Mouse (Mus musculus) neural tube, embryonic 14.5 days (tissue): ENCODE data around the gene Ero1lb. TPM values are rescaled to one million over a fixed set of nuclear protein-coding genes. Genes with fewer than 3 reads are reported as not detected.

Source experiments
- ATAC-seq: fragments of 200-750 bp; cut with Nextera tagmentation; 2 replicates; pipeline ENCODE4 v1.8.0; 2017; ENCODE audit warnings: low read depth, mild to moderate bottlenecking, moderate TSS enrichment, moderate library complexity
- H3K27ac ChIP-seq: fragments of 300-500 bp; sonication (generic); 2 replicates; pipeline ENCODE4 v1.5.1; 2014; ENCODE audit warnings: low read depth, mild to moderate bottlenecking, control low read depth, low read length, moderate library complexity, mixed read lengths
- H3K27me3 ChIP-seq: fragments of 300-500 bp; sonication (generic); 2 replicates; pipeline ENCODE4 v1.6.1; 2014; ENCODE audit warnings: low read length; ENCODE audit not compliant: control insufficient read depth, insufficient read depth
- H3K36me3 ChIP-seq: fragments of 300-500 bp; sonication (generic); 2 replicates; pipeline ENCODE4 v1.6.1; 2014; ENCODE audit warnings: low read length, mixed read lengths; ENCODE audit not compliant: control insufficient read depth, insufficient read depth
- H3K4me1 ChIP-seq: fragments of 300-500 bp; sonication (generic); 2 replicates; pipeline ENCODE4 v1.6.1; 2014; ENCODE audit warnings: low read length; ENCODE audit not compliant: control insufficient read depth, insufficient read depth
- H3K4me2 ChIP-seq: fragments of 300-500 bp; sonication (generic); 2 replicates; pipeline ENCODE4 v1.6.1; 2014; ENCODE audit warnings: mild to moderate bottlenecking, low read depth, low read length, control low read depth
- H3K4me3 ChIP-seq: fragments of 300-500 bp; sonication (generic); 2 replicates; pipeline ENCODE4 v1.5.1; 2014; ENCODE audit warnings: low read depth, low read length, control low read depth, mixed read lengths
- H3K9ac ChIP-seq: fragments of 300-500 bp; sonication (generic); replicated peaks from 2 replicates; pipeline ENCODE4 v1.6.1; 2014; ENCODE audit warnings: low read depth, mild to moderate bottlenecking, control low read depth, low read length, mixed read lengths
- H3K9me3 ChIP-seq: fragments of 300-500 bp; sonication (generic); 2 replicates; pipeline ENCODE4 v1.6.1; 2016; ENCODE audit warnings: low read length; ENCODE audit not compliant: control insufficient read depth
- WGBS: fragments of 180-500 bp; shearing (Covaris S2); extraction: QIAGEN DNeasy Blood & Tissue Kit; methylation state at CpG from one replicate; pipeline ENCODE4 v1.1.7; 2014; 5-methylcytosine and 5-hydroxymethylcytosine counted together
- polyA plus RNA-seq: library from polyadenylated mRNA; unstranded; fragments of >200 nt; fragmentation: Nextera tagmentation; extraction: Ambion mirVana; gene quantifications from 2 replicates; pipeline ENCODE4 v1.2.1, GENCODE M21; 2014

Ero1lb gene
- polyA plus RNA-seq: 20.5 and 21.9 TPM in 2 replicates

DNA sequence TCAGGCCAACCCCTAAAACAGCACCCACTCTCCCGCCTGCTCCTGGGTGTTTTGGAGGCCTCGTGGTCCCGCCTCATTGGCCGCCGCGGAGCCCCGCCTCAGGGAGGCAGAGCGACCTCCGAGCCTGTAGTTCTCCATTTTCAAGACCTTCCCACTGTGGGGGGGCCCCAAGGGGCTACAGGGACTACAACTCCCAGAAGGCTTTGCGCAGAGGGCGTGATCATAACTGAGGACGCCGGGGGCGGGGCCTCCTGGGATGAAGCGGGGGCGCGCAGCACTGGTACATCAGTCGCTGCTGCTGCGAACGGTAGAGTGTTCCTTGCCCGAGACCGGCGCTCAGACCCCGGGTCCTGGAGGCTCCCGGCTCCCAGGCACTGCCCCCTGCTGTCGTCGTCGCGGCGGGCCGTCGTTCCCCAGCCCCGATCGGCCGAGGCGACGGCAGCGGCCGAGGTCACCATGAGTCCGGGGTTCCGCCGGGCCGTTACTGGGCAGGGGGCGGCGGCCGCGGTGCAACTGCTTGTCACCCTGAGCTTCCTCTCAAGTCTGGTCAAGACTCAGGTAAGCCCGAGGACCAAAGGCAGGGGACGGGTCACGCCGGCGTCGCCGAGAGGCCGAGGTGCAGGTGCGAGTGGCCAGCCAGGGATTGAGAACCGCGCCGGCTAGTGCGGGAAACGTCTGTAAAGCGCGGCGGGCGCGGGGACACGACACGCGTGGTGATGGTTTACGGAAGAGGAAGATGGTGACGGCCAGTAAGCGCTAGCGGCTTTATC lies at the start of gene Ero1lb:
Ero1lb (plus strand) TSS at position 254 of the 770 bp plus-strand sequence.
- H3K4me1 ChIP-seq: no peaks in the 10 kb centered on the region
- H3K27me3 ChIP-seq: no peaks in the 10 kb centered on the region
- H3K9ac ChIP-seq: peak within 1 kb of the TSS; percentile 75
- no peaks in the 10 kb centered on the region for H3K36me3 ChIP-seq
- H3K4me3 ChIP-seq: peak within 1 kb of the TSS; percentile 78
- H3K9me3 ChIP-seq: no peaks in the 10 kb centered on the region
- peak; percentile 98 for ATAC-seq
- H3K27ac ChIP-seq: peak within 1 kb of the TSS; percentile 55
- peak within 1 kb of the TSS; percentile 68 for H3K4me2 ChIP-seq
- WGBS: 0% methylated on average over 67 of the region's 73 CpGs

DNA sequence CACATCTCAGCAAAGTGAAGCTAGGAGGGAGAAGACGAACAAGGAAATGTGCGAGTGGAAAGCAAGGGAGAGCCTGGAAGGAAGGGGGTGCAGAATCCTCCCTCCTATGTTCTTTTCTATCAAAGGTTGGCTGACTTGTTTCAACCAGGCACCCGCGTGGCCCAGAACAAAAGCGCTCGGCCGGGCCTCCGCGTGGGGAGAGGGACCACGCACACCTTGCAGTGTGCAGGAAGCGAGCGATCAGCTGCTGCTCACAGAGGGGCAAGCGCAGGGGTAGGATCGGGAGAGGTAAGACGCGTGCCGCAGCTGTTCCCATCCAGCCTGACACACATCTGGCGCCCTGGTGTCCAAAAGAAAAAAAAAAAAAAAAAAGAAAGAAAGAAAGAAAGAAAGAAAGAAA lies 46.3 kb upstream of the Ero1lb start:
- no peaks in the 10 kb centered on the region for H3K9me3 ChIP-seq
- H3K4me3 ChIP-seq: peak overlapping the region; percentile 49
- H3K27me3 ChIP-seq: peaks cover 3% of the 10 kb centered on the region; the same call in 1 of the 2 replicates
- WGBS: 3% methylated on average over 18 of the region's 18 CpGs
- H3K9ac ChIP-seq: peak overlapping the region; percentile 32; the same call in 1 of the 2 replicates
- H3K4me1 ChIP-seq: no peaks in the 10 kb centered on the region
- ATAC-seq: peak; percentile 68
- H3K27ac ChIP-seq: no peak overlapping the region
- H3K36me3 ChIP-seq: no peaks in the 10 kb centered on the region
- peak overlapping the region; percentile 98 for H3K4me2 ChIP-seq

- peak within 1 kb of the TSS; percentile 98 for H3K4me2 ChIP-seq
- peak; percentile 86 for ATAC-seq
- no peak within 1 kb of the TSS for H3K27ac ChIP-seq
- WGBS: under 1% methylated on average over 35 of the region's 35 CpGs
- peak within 1 kb of the TSS; percentile 49 for H3K4me3 ChIP-seq
- peak within 1 kb of the TSS; percentile 56 for H3K9ac ChIP-seq
- H3K9me3 ChIP-seq: no peaks in the 10 kb centered on the region
- no peaks in the 10 kb centered on the region for H3K4me1 ChIP-seq
- H3K27me3 ChIP-seq: peaks cover 3% of the 10 kb centered on the region; the same call in 1 of the 2 replicates
- no peaks in the 10 kb centered on the region for H3K36me3 ChIP-seq
Measured at GRCm38 (mm10) chr13:12519955-12520584, 45.6 kb upstream of the Ero1lb start, which contains the start of gene Edaradd. Gene Edaradd (minus strand): TSS chr13:12520438.

DNA sequence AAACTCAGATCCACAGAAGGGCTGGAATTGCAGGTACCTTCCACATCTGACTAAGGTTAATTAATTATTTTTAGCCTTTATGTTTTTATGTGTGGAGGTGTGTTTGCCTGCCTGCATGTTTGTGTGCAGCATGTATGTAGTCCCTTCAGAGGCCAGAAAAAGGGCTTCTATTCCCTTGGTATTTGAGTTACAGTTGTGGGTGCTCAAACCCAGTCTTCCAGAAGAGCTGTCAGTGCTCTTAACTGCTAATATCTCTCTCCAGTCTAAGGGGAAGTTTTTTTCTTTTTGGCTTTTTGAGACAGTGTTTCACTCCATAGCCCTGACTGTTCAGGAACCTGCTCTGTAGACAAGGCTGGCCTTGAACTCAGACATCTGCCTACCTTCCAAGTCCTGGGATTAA lies 43.3 kb upstream of the Ero1lb start:
- H3K27me3 ChIP-seq: peaks cover 3% of the 10 kb centered on the region; the same call in 1 of the 2 replicates
- H3K4me1 ChIP-seq: no peaks in the 10 kb centered on the region
- no peak overlapping the region for H3K27ac ChIP-seq
- no peak for ATAC-seq
- no peaks in the 10 kb centered on the region for H3K36me3 ChIP-seq
- no peaks in the 10 kb centered on the region for H3K9me3 ChIP-seq
- H3K4me3 ChIP-seq: no peak overlapping the region
- no peak overlapping the region for H3K9ac ChIP-seq
- H3K4me2 ChIP-seq: no peak overlapping the region

DNA sequence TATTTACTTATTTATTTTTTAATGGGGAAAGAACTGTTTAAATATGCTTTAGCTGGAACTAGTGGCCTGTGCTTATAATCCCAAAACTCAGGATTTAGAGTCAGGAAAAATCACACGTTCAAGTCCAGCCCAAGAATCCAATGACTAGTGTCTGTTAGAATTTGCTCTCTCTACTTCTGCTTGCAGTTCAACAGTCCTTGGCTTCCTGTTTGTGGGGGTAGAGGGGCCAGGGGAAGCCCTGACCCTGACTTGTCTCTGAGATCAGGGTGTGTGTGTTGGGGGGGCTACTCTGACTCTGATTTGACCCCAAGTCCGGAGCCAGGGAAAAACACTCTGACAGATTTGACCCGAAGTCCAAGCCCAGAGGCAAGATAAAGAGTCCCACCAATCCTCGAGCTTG lies 40.0 kb upstream of the Ero1lb start:
- no peak for ATAC-seq

GRCm38 (mm10) chr13:12534628-12535027 lies 31.0 kb upstream of the Ero1lb start:
- WGBS: 87% methylated on average over 3 of the region's 3 CpGs
- no peaks in the 10 kb centered on the region for H3K9me3 ChIP-seq
- H3K4me1 ChIP-seq: no peaks in the 10 kb centered on the region
- H3K27ac ChIP-seq: no peak overlapping the region
- no peak overlapping the region for H3K4me2 ChIP-seq
- H3K36me3 ChIP-seq: no peaks in the 10 kb centered on the region
- H3K9ac ChIP-seq: no peak overlapping the region
- H3K27me3 ChIP-seq: no peaks in the 10 kb centered on the region
- ATAC-seq: no peak
- H3K4me3 ChIP-seq: no peak overlapping the region

More for the DNA sequence above, 40.0 kb upstream of the Ero1lb start:
- H3K36me3 ChIP-seq: no peaks in the 10 kb centered on the region
- H3K27me3 ChIP-seq: peaks cover 3% of the 10 kb centered on the region; the same call in 1 of the 2 replicates
- H3K4me1 ChIP-seq: no peaks in the 10 kb centered on the region
- H3K9ac ChIP-seq: no peak overlapping the region
- H3K27ac ChIP-seq: no peak overlapping the region
- no peak overlapping the region for H3K4me2 ChIP-seq
- WGBS: 87% methylated on average over 4 of the region's 4 CpGs
- H3K4me3 ChIP-seq: no peak overlapping the region
- H3K9me3 ChIP-seq: no peaks in the 10 kb centered on the region

DNA sequence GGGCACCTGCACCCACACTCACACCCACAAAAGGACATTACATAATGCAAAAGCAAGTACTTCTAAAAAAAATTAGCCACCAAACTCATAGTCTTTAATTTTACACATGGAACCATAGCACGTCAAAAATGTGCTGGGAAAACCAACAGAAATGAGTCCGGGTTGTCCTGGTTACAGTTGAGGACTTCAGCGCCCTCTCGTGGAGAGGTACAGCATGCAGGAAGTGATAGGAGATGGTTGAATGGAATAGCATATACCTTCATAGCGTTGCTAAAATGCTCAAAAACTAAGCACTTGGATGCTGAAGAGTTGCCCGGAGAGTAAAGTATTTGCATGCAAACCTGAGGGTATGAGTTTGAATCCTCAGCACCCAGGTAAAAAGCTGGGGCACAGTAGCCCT lies 27.7 kb upstream of the Ero1lb start:
- Histone ChIP-seq H3K9me3 (no peaks in the 10 kb centered on the region), H3K4me2 (no peak overlapping the region), H3K9ac (no peak overlapping the region), H3K4me3 (no peak overlapping the region), H3K36me3 (no peaks in the 10 kb centered on the region), H3K4me1 (no peaks in the 10 kb centered on the region), H3K27me3 (no peaks in the 10 kb centered on the region), H3K27ac (no peak overlapping the region)
- no peak for ATAC-seq
- 78% methylated on average over 6 of the region's 6 CpGs for WGBS

- Histone ChIP-seq H3K4me3 (no peak overlapping the region), H3K27ac (no peak overlapping the region), H3K36me3 (no peaks in the 10 kb centered on the region), H3K4me1 (no peaks in the 10 kb centered on the region), H3K9me3 (no peaks in the 10 kb centered on the region), H3K9ac (no peak overlapping the region), H3K4me2 (peak overlapping the region; percentile 3; the same call in 1 of the 2 replicates), H3K27me3 (no peaks in the 10 kb centered on the region)
- peak; percentile 68; the same call in 1 of the 2 replicates for ATAC-seq
- 9% methylated on average over 11 of the region's 11 CpGs for WGBS
Measured at GRCm38 (mm10) chr13:12539716-12540115, 26.0 kb upstream of the Ero1lb start.

DNA sequence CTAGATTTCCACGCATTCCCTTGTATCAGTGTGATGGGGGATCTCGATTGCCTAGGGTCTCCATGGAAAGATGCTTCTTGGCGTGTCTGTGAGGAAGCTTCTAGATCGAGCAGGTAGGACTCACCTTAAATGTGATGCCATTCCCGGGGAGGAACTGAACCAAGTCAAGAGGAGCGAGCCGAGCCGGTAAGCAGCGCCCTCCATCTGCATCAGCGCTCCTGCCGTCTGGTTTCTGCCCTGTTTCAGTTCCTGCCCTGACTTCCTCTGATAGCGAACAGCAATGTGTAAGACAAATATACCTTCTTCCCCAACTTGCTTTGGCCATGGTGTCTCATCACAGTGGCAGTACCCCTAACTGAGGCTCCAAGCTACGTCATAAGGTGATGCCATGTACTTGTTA lies 25.6 kb upstream of the Ero1lb start:
- Histone ChIP-seq H3K36me3 (no peaks in the 10 kb centered on the region), H3K27me3 (no peaks in the 10 kb centered on the region), H3K9ac (no peak overlapping the region), H3K4me3 (no peak overlapping the region), H3K4me2 (peak overlapping the region; percentile 3; the same call in 1 of the 2 replicates), H3K4me1 (no peaks in the 10 kb centered on the region), H3K27ac (no peak overlapping the region), H3K9me3 (no peaks in the 10 kb centered on the region)
- WGBS: 62% methylated on average over 13 of the region's 13 CpGs
- 0 out of 2 replicates have a peak, but pooled peaks have one; percentile 3 for ATAC-seq
